ENCODE assay signal across 8 mouse cellular contexts in genomic region chrX:71049864-71050576, GRCm38 (mm10). TPM values are rescaled to one million over a fixed set of nuclear protein-coding genes. Genes with fewer than 3 reads are reported as not detected.
A peak's percentile ranks its signal among the peaks of the same experiment; 100 is the strongest.
DNase-seq lines count a peak whose midpoint lies in the region; ATAC-seq and TF ChIP-seq lines count a peak whose summit lies in the region.

Mamld1 (plus strand) TSS chrX:71050256.

- peak; percentile 79 for DNase-seq in adrenal gland, adult 8-10 months
- peak; percentile 24 for DNase-seq in embryo, embryonic 10 days (ENCODE audit: low spot score)
- peak; percentile 68 for DNase-seq in gastrocnemius, postnatal 14 days
- DNase-seq in hindbrain, postnatal 0 days (ENCODE audit: low spot score): peak; percentile 79
- DNase-seq in left cerebral cortex, adult 2 months (ENCODE audit: extremely low spot score in 1 of 2, low spot score in 2 of 2): peak; percentile 76 to 82
- DNase-seq in lung, postnatal 25 days (ENCODE audit: low spot score): peak; percentile 62
- DNase-seq in right cerebral cortex, adult 2 months (ENCODE audit: low spot score in 2 of 2): peak; percentile 80 to 82

- peak within 1 kb of the TSS; percentile 73 for H3K27ac ChIP-seq in hindbrain, postnatal 0 days
- peak within 1 kb of the TSS; percentile 81 for H3K27ac ChIP-seq in left cerebral cortex, adult 2 months

- peak within 1 kb of the TSS; percentile 68 for H3K4me2 ChIP-seq in hindbrain, postnatal 0 days (ENCODE audit: low read depth, low read length)

- H3K36me3 ChIP-seq in hindbrain, postnatal 0 days (ENCODE audit: insufficient read depth, low read length): no peaks in the 10 kb centered on the region

- H3K9ac ChIP-seq in hindbrain, postnatal 0 days (replicated peaks; ENCODE audit: low read length): peak within 1 kb of the TSS; percentile 49

- H3K4me1 ChIP-seq in hindbrain, postnatal 0 days (ENCODE audit: insufficient read depth, low read length): no peaks in the 10 kb centered on the region

- WGBS in hindbrain, postnatal 0 days: 28% methylated on average over 50 of the region's 50 CpGs

- peak within 1 kb of the TSS; percentile 50 for H3K4me3 ChIP-seq in hindbrain, postnatal 0 days (ENCODE audit: low read length)
- peak within 1 kb of the TSS; percentile 60 for H3K4me3 ChIP-seq in left cerebral cortex, adult 2 months

- peak; percentile 37 for TF ChIP-seq CTCF in hindbrain, postnatal 0 days (IDR thresholded peaks at IDR 0.05; ENCODE audit: low read depth)
- peak; percentile 15 for TF ChIP-seq CTCF in left cerebral cortex, adult 2 months (IDR thresholded peaks at IDR 0.05)

- H3K27me3 ChIP-seq in hindbrain, postnatal 0 days (ENCODE audit: insufficient read depth, low read length): no peaks in the 10 kb centered on the region

- peak; percentile 79 for ATAC-seq in hindbrain, postnatal 0 days
- no peak for ATAC-seq in erythroid progenitor cell, adult 5-6 weeks (replicated peaks; ENCODE audit: low FRiP score, poor library complexity, severe bottlenecking)

- intact Hi-C loops in gastrocnemius, postnatal 14 days (cut with DNase I; ENCODE audit: low total_unique reads): loop anchor here (10.0 kb wide), 1 partner anchor 525 kb away; no protein-coding TSS in a partner anchor
- intact Hi-C loops in left cerebral cortex, adult 2 months (cut with DNase I): loop anchor here (1.0 to 10.0 kb wide), 8 partner anchors 65 to 688 kb away; no protein-coding TSS in a partner anchor

- H3K9me3 ChIP-seq in hindbrain, postnatal 0 days (ENCODE audit: low read length): no peaks in the 10 kb centered on the region

RNA-seq across cellular contexts. Expression of gene Mamld1, which starts in this region (rescaled TPM):
- 10 to 100 TPM; 11.2 to 50.8 (median 27.6) TPM for total RNA-seq in adrenal gland, adult 8-10 months (2022)
- 1 to 10 TPM; 3.0 to 3.8 TPM for total RNA-seq in gastrocnemius, postnatal 14 days (2021)
- 12.3 and 13.4 TPM in 2 replicates for total RNA-seq in hindbrain, postnatal 0 days (2014; rRNA removed)
- 4.2 and 4.8 TPM in 2 replicates for polyA plus RNA-seq in hindbrain, postnatal 0 days (2015; fragmentation: Nextera tagmentation; extraction: Ambion mirVana)
- 10 to 100 TPM; 35.2 to 39.5 TPM for total RNA-seq in left cerebral cortex, adult 2 months (2021)
- total RNA-seq in erythroid progenitor cell, adult 5-6 weeks (2015; ENCODE audit: low replicate concordance): 1.4 TPM in 1 of 2 replicates, not detected in the other
- not detected in 2 replicates for total RNA-seq in erythroid progenitor cell, adult 5-6 weeks (2017; ENCODE audit: low replicate concordance)

Comparison
In these comparisons a context has a peak if more than half of its experiments do, and no peak if none do; other contexts are left out.
1. DNase-seq: peak in every context shown above with its lines; median percentile 81 in right cerebral cortex, adult 2 months; 79 in adrenal gland, adult 8-10 months; 79 in hindbrain, postnatal 0 days; 79 in left cerebral cortex, adult 2 months; 68 in gastrocnemius, postnatal 14 days; 62 in lung, postnatal 25 days; 24 in embryo, embryonic 10 days.